In the genomic region with DNA sequence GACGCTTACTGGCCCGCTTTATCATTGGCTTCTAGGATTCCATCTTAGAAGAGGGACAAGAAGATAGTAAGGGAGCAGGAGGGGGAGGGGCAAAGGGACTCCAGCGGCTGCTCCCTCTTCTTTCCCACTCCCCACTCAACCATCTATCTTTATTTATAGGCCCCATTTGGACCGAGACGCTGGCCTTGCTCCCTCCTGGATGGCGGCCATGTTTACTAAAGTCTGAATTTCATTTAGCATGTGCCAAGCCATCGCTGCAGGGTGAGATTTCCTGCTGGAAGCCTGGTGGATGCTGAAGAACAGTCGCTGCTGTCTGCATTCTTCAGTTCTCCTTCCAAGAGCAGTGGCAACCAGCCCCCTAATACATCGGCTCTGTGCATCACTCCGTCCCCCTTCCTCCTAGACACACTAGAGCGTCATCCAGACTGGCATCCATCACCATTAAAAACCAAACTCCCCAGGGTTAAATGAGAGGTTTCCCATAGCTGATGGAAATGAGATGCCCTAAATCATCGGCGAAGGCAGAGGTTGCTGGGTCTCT, we compare ENCODE assay signal across 9 mouse cellular contexts. TPM values are rescaled to one million over a fixed set of nuclear protein-coding genes. Genes with fewer than 3 reads are reported as not detected.
A peak's percentile ranks its signal among the peaks of the same experiment; 100 is the strongest.
DNase-seq lines count a peak whose midpoint lies in the region; ATAC-seq lines count a peak whose summit lies in the region.
"Had no signal": no experiment of that assay in that cellular context is flagged by ENCODE, and none has a peak within 500 bp of the region (broad histone marks: within the 10 kb centered on the region; RNA-seq: fewer than 3 reads in every experiment).

No protein-coding gene starts in this region.

- no peaks in the 10 kb centered on the region for H3K36me3 ChIP-seq in midbrain, embryonic 14.5 days (ENCODE audit: control insufficient read depth, insufficient read depth, low read length)
- H3K36me3 ChIP-seq in midbrain, embryonic 11.5 days (ENCODE audit: control insufficient read depth, insufficient read depth, low read length), result peaks cover 20% of the 10 kb centered on the region
- H3K36me3 ChIP-seq in embryonic facial prominence, embryonic 14.5 days (ENCODE audit: control insufficient read depth, insufficient read depth, low read length), result peaks cover 17% of the 10 kb centered on the region; the same call in 1 of the 2 replicates
- H3K36me3 ChIP-seq in neural tube, embryonic 14.5 days (ENCODE audit: control insufficient read depth, insufficient read depth, low read length), result no peaks in the 10 kb centered on the region

- H3K9me3 ChIP-seq in midbrain, embryonic 14.5 days (ENCODE audit: control insufficient read depth, low read length), result no peaks in the 10 kb centered on the region
- H3K9me3 ChIP-seq in midbrain, embryonic 11.5 days (ENCODE audit: control insufficient read depth, low read length), result no peaks in the 10 kb centered on the region
- H3K9me3 ChIP-seq in embryonic facial prominence, embryonic 14.5 days (ENCODE audit: control insufficient read depth, low read length), result no peaks in the 10 kb centered on the region
- no peaks in the 10 kb centered on the region for H3K9me3 ChIP-seq in neural tube, embryonic 14.5 days (ENCODE audit: control insufficient read depth, low read length)

- 76% methylated on average over 13 of the region's 13 CpGs for WGBS in midbrain, embryonic 14.5 days
- WGBS in midbrain, embryonic 11.5 days, result 91% methylated on average over 13 of the region's 13 CpGs
- WGBS in embryonic facial prominence, embryonic 14.5 days, result 68% methylated on average over 13 of the region's 13 CpGs
- 42% methylated on average over 13 of the region's 13 CpGs for WGBS in neural tube, embryonic 14.5 days

- H3K4me3 ChIP-seq in midbrain, embryonic 14.5 days (replicated peaks; ENCODE audit: low read depth, low read length), result no peak overlapping the region
- no peak overlapping the region for H3K4me3 ChIP-seq in midbrain, embryonic 11.5 days (ENCODE audit: low read depth, low read length)
- no peak overlapping the region for H3K4me3 ChIP-seq in embryonic facial prominence, embryonic 14.5 days (ENCODE audit: low read depth, low read length)
- H3K4me3 ChIP-seq in neural tube, embryonic 14.5 days (ENCODE audit: low read depth, low read length), result no peak overlapping the region

- H3K4me1 ChIP-seq in midbrain, embryonic 14.5 days (ENCODE audit: control insufficient read depth, insufficient read depth, low read length), result peaks cover 36% of the 10 kb centered on the region
- H3K4me1 ChIP-seq in midbrain, embryonic 11.5 days (ENCODE audit: control insufficient read depth, insufficient read depth, low read length), result peaks cover 45% of the 10 kb centered on the region
- peaks cover 29% of the 10 kb centered on the region for H3K4me1 ChIP-seq in embryonic facial prominence, embryonic 14.5 days (ENCODE audit: control insufficient read depth, insufficient read depth, low read length)
- H3K4me1 ChIP-seq in neural tube, embryonic 14.5 days (ENCODE audit: control insufficient read depth, insufficient read depth, low read length), result peaks cover 41% of the 10 kb centered on the region

- peak; percentile 26 for DNase-seq in heart, postnatal 4 days
- no peak for DNase-seq in heart, adult 11 months
- peak; percentile 70 for DNase-seq in midbrain, embryonic 14.5 days
- DNase-seq in midbrain, embryonic 11.5 days (ENCODE audit: low spot score, missing footprints), result no peak
- peak; percentile 76 for DNase-seq in embryonic facial prominence, embryonic 14.5 days (ENCODE audit: low spot score)
- DNase-seq in adipocyte (ENCODE audit: low spot score), result no peak
- no peak for DNase-seq in embryo, embryonic 9.5 days (ENCODE audit: extremely low spot score)

- no peaks in the 10 kb centered on the region for H3K27me3 ChIP-seq in midbrain, embryonic 14.5 days (ENCODE audit: control insufficient read depth, insufficient read depth, low read length)
- no peaks in the 10 kb centered on the region for H3K27me3 ChIP-seq in midbrain, embryonic 11.5 days (ENCODE audit: control insufficient read depth, insufficient read depth, low read length)
- peaks cover 8% of the 10 kb centered on the region; the same call in 1 of the 2 replicates for H3K27me3 ChIP-seq in embryonic facial prominence, embryonic 14.5 days (replicated peaks; ENCODE audit: control insufficient read depth, insufficient read depth, low read length)
- H3K27me3 ChIP-seq in neural tube, embryonic 14.5 days (ENCODE audit: control insufficient read depth, insufficient read depth, low read length), result no peaks in the 10 kb centered on the region

- H3K4me2 ChIP-seq in midbrain, embryonic 14.5 days (ENCODE audit: low read length), result no peak overlapping the region
- no peak overlapping the region for H3K4me2 ChIP-seq in midbrain, embryonic 11.5 days
- H3K4me2 ChIP-seq in embryonic facial prominence, embryonic 14.5 days (ENCODE audit: low read depth, low read length), result no peak overlapping the region
- no peak overlapping the region for H3K4me2 ChIP-seq in neural tube, embryonic 14.5 days (ENCODE audit: low read depth, low read length)

- H3K9ac ChIP-seq in midbrain, embryonic 14.5 days (replicated peaks; ENCODE audit: low read length), result no peak overlapping the region
- no peak overlapping the region for H3K9ac ChIP-seq in midbrain, embryonic 11.5 days (ENCODE audit: low read length)
- H3K9ac ChIP-seq in embryonic facial prominence, embryonic 14.5 days (ENCODE audit: low read depth, low read length), result no peak overlapping the region
- H3K9ac ChIP-seq in neural tube, embryonic 14.5 days (replicated peaks; ENCODE audit: low read depth, low read length), result no peak overlapping the region

- ATAC-seq in midbrain, embryonic 14.5 days (ENCODE audit: low FRiP score, low TSS enrichment), result no peak
- ATAC-seq in midbrain, embryonic 11.5 days (ENCODE audit: low FRiP score), result no peak
- no peak for ATAC-seq in embryonic facial prominence, embryonic 14.5 days (ENCODE audit: low read depth)
- ATAC-seq in neural tube, embryonic 14.5 days (ENCODE audit: low read depth), result peak; percentile 30; the same call in 1 of the 2 replicates

- H3K27ac ChIP-seq in midbrain, embryonic 14.5 days (replicated peaks; ENCODE audit: low read depth, low read length), result no peak overlapping the region
- no peak overlapping the region for H3K27ac ChIP-seq in midbrain, embryonic 11.5 days (ENCODE audit: low read depth, low read length)
- peak overlapping the region; percentile 54 for H3K27ac ChIP-seq in embryonic facial prominence, embryonic 14.5 days (replicated peaks; ENCODE audit: low read depth, low read length)
- H3K27ac ChIP-seq in neural tube, embryonic 14.5 days (ENCODE audit: low read depth, low read length), result no peak overlapping the region

RNA-seq across cellular contexts. Expression of gene Col2a1, which starts 7.7 kb away (rescaled TPM):
- 1 to 10 TPM; 1.1 to 1.3 TPM for total RNA-seq in heart, postnatal 4 days (2021)
- polyA plus RNA-seq in midbrain, embryonic 14.5 days (2014; fragmentation: Nextera tagmentation; extraction: Ambion mirVana), result 39.3 and 45.2 TPM in 2 replicates
- polyA plus RNA-seq in midbrain, embryonic 11.5 days (2014; fragmentation: Nextera tagmentation; extraction: Ambion mirVana), result 94.5 and 94.6 TPM in 2 replicates
- polyA plus RNA-seq in embryonic facial prominence, embryonic 14.5 days (2014; fragmentation: Nextera tagmentation; extraction: Ambion mirVana), result 372 and 595 TPM in 2 replicates
- polyA plus RNA-seq in neural tube, embryonic 14.5 days (2014; fragmentation: Nextera tagmentation; extraction: Ambion mirVana), result 11.3 and 26.0 TPM in 2 replicates
- total RNA-seq: hematopoietic stem cell, adult 5-6 weeks had no signal

RNA-seq across cellular contexts. Expression of gene Tmem106c, which starts 32.8 kb away (rescaled TPM):
- total RNA-seq in heart, postnatal 4 days (2021), result 10 to 100 TPM; 20.5 to 20.6 TPM
- 52.3 and 63.6 TPM in 2 replicates for polyA plus RNA-seq in midbrain, embryonic 14.5 days (2014; fragmentation: Nextera tagmentation; extraction: Ambion mirVana)
- 60.4 and 62.7 TPM in 2 replicates for polyA plus RNA-seq in midbrain, embryonic 11.5 days (2014; fragmentation: Nextera tagmentation; extraction: Ambion mirVana)
- polyA plus RNA-seq in embryonic facial prominence, embryonic 14.5 days (2014; fragmentation: Nextera tagmentation; extraction: Ambion mirVana), result 47.2 and 51.6 TPM in 2 replicates
- 51.0 and 53.6 TPM in 2 replicates for polyA plus RNA-seq in neural tube, embryonic 14.5 days (2014; fragmentation: Nextera tagmentation; extraction: Ambion mirVana)

Comparison
In these comparisons a context has a peak if more than half of its experiments do, and no peak if none do; other contexts are left out.
1. DNase-seq: peak in heart, postnatal 4 days (single experiment), midbrain, embryonic 14.5 days (single experiment) and embryonic facial prominence, embryonic 14.5 days (single experiment); none in heart, adult 11 months (single experiment), midbrain, embryonic 11.5 days (single experiment), adipocyte (single experiment) and embryo, embryonic 9.5 days (single experiment).